Comparison of ENCODE assay signal across 20 mouse cellular contexts in genomic region chr5:111793178-111793577, GRCm38 (mm10). TPM values are rescaled to one million over a fixed set of nuclear protein-coding genes. Genes with fewer than 3 reads are reported as not detected.
"Had no signal": no experiment of that assay in that cellular context is flagged by ENCODE, and none has a peak within 500 bp of the region (broad histone marks: within the 10 kb centered on the region; RNA-seq: fewer than 3 reads in every experiment).

No protein-coding gene starts in this region.

- ATAC-seq: liver, embryonic 12.5 days had no signal

- H3K4me3 ChIP-seq: kidney, embryonic 15.5 days; limb, embryonic 15.5 days; liver, embryonic 12.5 days; lung, embryonic 15.5 days; midbrain, embryonic 12.5 days had no signal

- H3K4me1 ChIP-seq: midbrain, embryonic 12.5 days had no signal

- H3K4me2 ChIP-seq: kidney, embryonic 15.5 days; limb, embryonic 15.5 days; liver, embryonic 12.5 days; lung, embryonic 15.5 days; midbrain, embryonic 12.5 days had no signal

- H3K9ac ChIP-seq: kidney, embryonic 15.5 days; limb, embryonic 15.5 days; liver, embryonic 12.5 days; lung, embryonic 15.5 days; midbrain, embryonic 12.5 days had no signal

- H3K27ac ChIP-seq: kidney, embryonic 15.5 days; limb, embryonic 15.5 days; liver, embryonic 12.5 days; lung, embryonic 15.5 days; midbrain, embryonic 12.5 days had no signal

- H3K36me3 ChIP-seq: kidney, embryonic 15.5 days; limb, embryonic 15.5 days; liver, embryonic 12.5 days; lung, embryonic 15.5 days; midbrain, embryonic 12.5 days had no signal

- H3K27me3 ChIP-seq: kidney, embryonic 15.5 days; limb, embryonic 15.5 days; liver, embryonic 12.5 days; lung, embryonic 15.5 days had no signal

- DNase-seq: kidney, postnatal 25 days; layer of hippocampus, postnatal 36 days; right cerebral cortex, adult 18-20 months; right cerebral cortex, postnatal 25 days; thymus, postnatal 36 days had no signal

- H3K9me3 ChIP-seq: kidney, embryonic 15.5 days; limb, embryonic 15.5 days; liver, embryonic 12.5 days; lung, embryonic 15.5 days; midbrain, embryonic 12.5 days had no signal

RNA-seq across cellular contexts. Expression of gene Gm26897, which starts 59.5 kb away (rescaled TPM):
- total RNA-seq: layer of hippocampus, postnatal 36 days; left cerebral cortex, adult 8-10 months; left cerebral cortex, postnatal 25 days; megakaryocyte-erythroid progenitor cell, adult 5-6 weeks; midbrain, postnatal 0 days had no signal
- polyA plus RNA-seq: kidney, embryonic 15.5 days; limb, embryonic 11.5 days; limb, embryonic 15.5 days; liver, embryonic 12.5 days; liver, embryonic 16.5 days; lung, embryonic 15.5 days; midbrain, embryonic 12.5 days; midbrain, postnatal 0 days; neural tube, embryonic 14.5 days; small intestine, adult 2 months; stomach, embryonic 16.5 days; thymus, postnatal 0 days had no signal
